Mouse (Mus musculus) NIH3T3 (cell line): ENCODE measurements around the gene Prrg2.
A peak's percentile ranks its signal among the peaks of the same experiment; 100 is the strongest.

ENCODE experiments used
- DNase-seq: peaks from one replicate; pipeline ENCODE4 v3.0.0-alpha.2; 2012; ENCODE audit warnings: low read depth

Gene Prrg2

DNA sequence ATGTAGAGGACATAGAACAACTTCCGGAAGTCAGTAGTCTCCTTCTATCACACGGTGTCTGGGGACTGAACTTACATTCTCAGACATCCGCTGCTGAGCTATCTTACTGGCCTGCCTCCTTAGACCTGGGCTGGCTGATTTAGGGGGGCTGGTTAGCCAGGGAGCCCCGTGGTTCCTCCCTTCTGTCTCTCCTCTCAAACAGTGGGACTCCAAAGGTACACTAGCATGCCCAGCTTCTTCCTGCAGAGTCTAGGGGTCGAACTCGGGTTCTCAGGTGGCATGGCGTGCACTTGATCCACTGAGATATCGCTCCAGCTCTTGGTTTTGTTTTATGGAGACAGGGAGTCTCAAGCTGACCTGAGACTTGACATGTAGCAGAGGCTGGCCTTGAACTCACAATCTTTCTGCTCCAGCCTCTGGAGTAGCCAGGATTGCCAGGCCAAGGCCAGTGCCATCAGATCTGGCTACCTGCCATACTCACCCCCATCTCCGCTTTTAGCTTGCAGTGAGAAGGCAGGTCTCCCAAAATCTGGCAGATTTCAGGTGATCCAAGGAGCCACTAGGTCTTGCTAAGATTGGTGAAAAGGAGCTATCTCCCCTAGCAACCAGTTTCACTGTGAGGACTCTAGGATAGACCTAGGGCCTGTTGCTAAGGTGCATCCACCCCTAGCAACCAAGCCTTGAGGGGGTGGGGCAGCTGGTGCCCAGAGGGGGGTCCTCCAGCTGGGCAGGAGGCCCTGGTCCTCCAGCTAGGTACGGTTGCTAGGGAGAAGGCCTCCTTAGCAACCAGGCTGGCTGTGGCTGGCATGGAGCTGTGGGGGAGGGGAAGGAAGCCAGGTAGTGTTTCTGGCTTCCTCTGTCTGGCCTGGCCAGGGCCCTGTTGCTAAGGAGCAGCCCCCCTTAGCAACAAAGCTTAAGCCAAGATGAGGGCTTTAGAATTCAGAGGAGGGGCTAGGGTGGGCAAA lies 3.6 kb downstream of the Prrg2 start:
- DNase-seq, result no peak

DNA sequence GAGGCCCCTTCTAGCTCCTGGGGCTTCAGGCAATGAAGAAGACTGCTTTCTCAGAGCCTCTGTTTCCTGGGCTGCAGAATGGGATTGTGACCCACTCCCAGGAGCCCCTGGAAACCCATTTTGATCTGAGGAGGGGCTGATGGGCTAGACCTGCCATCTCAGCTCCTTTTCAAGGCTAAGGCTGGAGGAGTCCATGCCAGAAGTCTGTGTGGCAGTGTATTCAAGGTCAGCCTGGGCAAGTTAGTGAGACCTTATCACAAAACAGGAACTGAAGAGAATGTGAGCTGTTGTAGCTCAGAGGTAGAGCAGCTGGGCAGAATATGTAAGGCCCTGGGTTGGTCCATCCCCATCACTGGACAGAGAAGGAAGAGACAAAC lies 5.5 kb downstream of the Prrg2 start:
- no peak for DNase-seq

DNA sequence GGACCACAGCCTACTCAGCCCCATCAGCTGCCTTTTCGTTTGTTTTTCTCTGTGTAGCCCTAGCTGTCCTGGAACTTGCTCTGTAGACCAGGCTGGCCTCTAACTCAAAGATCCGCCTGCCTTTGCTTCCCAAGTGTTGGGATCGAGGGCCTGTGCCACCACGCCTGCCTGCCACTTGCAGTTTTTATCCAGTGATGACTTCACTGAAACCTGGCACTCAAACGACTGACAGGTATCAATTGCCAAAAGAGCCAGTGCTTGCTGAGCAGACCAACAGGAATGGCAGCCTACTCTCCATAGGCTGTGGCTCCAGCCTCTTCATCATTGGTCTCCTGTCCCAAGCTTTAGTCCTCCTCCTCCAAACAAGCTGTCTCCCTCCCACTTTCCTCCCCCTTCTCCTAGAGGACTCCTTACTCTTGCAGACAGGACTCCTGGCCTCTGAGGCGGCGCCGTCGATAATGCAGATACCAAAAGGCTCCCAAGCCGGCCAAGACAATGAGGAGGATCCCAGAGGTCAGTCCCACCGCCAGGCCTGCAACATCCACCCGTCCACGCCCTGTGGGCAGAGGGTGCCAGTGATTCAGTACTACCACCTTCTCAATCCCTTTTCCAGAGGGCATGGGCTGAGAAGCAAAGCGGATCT lies 6.0 kb downstream of the Prrg2 start:
- no peak for DNase-seq

DNA sequence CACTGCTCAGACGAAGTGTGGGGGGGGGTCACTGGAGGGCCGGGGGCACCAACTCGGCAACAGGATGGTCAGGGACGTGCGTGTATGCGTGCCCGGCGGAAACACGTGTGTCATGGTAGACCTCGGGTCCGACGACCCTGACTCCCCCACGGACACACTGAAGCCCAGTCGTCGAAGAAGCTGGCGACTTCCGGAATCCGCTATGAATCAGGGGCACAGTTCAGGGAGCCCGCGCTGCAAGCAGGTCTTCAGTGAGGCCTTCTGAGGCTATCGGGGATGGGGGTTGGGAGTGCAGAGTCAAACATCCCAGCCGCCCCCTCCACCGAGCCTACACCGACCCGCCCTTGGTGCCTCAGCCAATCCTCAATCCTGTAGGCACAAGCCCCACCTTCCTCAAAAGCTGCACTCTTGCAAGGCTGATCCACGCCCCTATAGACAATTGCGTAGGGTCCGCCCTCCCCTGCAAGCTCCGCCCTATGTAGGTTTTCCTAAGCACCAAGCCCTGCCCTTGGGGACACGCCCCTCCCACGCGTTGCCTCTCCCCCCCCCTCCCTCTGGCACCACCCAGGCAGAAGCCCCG lies 8.5 kb downstream of the Prrg2 start:
- DNase-seq, result peak; percentile 97

DNA sequence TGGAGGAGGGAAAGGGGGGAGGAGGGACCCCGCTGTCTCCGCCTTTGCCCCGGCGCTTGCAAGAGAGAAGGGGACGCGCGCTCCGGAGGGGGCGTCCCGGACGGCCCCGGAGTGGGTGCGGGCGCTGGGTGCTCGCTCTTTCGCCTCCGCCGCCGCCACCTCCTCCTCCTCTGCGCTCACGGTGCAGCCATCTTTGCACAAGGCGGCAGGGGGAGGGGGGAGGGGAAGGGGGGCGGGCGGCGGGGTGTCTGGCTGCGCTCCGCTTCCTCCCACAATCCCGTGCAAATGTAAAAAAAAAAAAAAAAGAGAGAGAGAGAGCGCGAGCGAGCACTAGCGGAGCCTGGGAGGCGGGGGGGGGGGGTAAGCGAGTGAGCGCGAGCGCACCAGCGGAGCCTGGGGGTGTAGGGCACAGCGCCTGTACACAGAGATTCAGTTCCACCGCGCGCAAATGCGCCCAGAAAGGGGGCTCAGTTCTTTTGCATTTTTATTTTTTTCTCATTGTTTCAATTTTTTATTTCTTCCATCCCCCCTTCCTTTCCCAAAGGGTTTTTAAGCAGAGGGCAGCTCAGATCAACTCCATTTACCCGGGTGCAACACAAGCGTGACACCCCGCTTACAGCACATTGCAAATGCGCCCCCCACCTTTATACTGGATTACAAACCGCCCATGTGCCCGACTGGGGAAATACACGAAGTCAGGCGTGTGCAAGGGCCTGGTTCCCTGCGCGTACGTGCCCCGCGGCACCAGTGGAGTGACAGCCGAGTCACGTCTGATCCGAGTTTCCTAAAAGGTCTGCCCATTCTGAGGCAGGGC lies 9.2 kb downstream of the Prrg2 start:
- DNase-seq, result peak; percentile 85

DNA sequence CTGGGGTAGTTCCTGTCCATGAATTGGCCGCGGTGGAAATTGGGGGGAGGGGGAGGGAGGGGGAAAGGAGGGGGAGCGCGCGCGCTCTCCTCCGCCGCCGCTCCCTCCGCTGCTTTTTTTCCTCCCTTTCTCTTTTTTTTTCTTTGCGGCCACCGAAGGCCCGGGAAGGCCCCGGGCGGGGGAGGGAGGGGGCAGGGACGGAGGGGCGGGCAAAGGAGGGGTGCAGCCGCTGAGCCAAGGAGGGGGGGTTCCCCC lies 9.7 kb downstream of the Prrg2 start, which contains the start of gene Prr12:
Gene Prr12, minus strand, starts transcription at position 20 of the 255 bp plus-strand sequence.
- DNase-seq, result no peak

DNA sequence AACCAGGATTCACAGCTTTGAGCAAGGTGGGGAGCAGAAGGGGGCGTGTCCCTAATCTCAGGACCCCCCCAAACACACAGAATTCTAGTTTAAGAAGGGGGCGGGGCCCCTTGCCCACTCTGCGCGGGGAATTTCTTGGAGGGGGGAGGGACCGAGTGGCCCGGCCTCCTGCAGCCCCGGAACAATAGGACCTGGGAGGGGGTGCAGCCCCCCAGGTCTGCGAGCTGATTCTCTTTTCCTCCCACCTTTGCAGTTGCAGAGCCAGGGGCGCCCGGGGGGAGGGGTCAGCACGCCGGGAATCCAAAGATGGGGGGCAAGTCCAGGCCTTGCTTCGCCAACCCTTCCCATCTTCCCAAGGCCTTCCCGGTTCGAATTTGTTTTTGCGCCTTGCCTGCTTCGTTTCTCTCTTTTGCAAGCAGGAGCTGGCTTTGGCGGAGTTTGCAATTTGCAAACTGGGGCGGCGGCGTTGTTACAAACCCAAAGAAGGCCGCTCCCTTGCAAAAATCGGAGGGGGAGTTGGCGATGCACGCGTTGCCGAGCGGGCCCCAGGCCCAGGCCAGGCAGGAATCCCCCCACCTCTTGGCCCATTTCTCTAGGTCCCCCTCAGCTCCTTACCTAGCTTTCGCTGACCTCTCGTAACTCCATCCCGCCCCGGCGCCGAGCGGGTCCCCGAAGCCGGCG lies 10.2 kb downstream of the Prrg2 start:
- DNase-seq, result peak; percentile 62

DNA sequence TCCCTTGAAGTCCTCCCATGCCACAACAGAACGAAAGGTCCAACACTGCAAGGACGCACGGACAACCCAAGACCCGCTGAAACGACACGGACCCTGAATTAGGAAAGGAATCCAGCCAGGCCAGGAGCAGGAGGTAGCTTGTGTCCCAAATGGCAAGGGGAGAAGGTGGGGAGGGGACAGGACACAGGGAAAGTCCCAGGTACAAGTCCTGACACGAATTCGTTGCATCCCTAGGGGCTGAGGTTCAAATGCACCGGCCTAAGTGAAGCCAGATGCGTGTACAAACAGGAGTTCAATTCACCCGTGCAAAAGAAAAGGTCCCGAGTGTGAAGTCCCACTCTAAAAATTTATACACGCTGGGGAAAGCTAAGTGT lies 10.9 kb downstream of the Prrg2 start:
- DNase-seq, result no peak

DNA sequence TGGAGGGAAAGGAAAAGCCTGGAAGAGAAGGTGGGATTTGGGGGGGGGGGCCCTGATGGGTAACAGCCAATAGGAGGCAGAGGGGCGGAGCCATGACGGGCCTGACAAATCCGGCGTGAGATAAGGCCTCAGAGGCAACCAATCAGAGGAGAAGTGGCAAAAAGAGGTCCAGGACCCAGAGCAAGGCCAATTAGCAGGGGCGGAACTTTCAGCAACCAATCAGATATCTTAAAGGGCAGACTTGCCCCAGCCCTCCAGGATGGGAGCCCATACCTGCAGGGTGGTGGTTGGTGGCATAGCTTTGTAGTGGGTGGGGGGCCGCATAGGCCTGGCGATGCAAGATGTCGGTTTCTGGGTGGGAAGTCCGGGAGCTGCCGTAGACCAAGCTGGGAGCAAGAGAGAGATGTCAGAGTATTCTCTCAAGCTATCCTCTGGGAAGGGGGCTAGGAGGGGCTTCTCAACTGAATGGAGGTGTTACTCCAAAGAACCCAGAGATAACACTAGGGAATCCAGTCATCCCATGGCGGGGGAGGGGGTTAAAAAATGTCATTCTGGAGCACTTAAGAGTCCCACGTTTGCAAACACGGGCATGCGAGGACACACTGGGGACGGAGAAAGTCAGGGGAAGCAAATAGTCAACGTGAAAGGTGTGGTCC lies 11.4 kb downstream of the Prrg2 start:
- peak; percentile 84 for DNase-seq

DNA sequence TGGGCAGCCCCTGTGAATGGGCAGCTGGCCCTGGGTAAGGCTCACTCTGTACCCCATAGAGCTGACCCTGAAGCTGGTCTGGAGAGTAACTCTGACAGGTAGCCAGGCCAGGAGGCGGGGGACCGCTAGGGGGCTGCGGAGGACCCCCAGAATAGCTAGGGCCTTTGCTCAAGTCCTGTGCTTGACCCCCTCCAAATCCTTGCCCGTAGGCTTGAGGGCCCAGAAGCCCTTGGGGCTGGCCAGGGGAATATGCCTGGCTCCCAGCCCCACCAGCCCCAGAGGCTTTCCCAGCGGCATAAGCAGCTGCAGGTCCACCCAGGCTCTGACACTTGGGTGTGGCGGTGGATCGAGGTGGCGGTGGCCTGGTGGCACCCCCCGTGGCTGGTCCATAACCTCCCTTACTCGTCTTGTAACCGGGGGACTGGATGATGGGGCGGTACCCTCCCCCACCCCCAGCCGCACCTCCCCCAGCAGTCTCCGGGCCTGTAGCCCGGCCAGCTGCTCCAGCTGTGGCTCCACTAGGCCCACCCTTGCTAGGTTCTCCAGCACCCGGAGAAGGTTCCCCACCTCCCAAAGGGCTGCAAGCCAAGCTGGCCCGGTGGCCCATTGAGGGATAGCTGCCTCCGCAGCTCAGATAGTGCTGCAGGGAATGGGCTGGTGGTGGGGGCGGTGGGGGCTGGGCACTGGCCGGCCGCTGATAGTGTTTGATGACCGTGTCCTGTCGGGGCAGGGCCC lies 13.4 kb downstream of the Prrg2 start:
- DNase-seq, result no peak

DNA sequence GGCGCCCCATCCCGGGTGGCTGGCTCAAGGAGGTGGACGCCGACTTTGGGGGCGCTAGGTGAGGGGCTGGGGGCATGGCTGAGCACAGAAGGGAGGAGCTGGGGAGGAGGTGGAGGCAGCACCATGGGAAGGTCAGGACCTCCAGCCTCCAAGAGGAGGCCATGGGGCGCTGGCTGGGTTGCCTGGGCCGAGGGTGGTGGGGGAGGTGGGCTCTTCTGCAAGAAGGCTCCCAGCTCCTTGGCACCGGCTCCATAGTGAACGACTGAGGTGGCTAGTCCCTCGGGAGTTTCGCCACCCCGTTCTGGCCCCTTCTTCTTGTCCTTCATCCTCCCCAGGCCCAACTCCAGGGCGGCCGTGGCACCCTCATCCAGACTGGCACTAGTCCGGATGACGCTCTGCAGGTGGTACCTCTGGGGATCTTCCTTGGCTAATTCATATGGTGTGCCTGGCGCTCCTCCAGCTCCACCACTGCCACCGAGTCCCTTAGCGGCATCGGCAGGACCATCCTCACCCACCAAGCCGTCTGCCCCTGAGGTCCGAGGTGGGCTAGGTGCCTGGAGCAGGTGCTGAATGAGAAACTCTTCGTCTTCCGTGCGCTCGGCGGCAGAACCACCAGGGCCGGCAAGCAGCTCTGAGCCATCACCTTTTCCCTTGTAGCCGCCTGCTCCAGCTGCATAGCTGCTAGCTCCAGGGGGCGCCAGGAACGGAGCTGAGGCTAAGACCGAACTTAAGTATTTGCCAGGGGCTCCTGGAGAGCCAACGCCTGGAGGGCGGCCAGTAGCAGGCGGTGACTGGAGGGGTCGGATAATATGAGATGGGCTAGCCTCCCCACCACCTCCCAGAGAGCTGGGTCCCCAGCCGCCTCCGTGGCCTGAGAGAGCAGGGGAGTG lies 14.2 kb downstream of the Prrg2 start:
- peak; percentile 26 for DNase-seq

DNA sequence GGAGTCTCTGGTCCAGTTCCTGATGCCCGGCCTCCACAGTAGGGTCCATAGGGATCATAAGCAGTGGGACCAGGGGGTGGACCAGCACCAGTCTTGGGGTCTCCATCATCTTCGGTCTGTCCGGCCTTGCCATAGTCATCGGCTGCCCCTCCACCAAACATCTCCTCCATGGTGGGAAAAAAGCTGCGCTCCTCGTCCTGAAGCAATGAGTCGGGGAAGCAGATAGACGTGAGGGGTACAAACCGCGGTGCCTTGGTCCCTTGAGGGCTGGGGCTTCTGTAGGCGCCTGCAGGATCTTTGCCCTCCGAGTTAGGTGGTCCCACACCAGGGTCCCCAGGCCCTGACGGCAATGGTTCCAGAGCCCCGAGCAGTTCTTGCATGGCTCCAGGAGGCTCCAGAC lies 15.0 kb downstream of the Prrg2 start:
- no peak for DNase-seq

DNA sequence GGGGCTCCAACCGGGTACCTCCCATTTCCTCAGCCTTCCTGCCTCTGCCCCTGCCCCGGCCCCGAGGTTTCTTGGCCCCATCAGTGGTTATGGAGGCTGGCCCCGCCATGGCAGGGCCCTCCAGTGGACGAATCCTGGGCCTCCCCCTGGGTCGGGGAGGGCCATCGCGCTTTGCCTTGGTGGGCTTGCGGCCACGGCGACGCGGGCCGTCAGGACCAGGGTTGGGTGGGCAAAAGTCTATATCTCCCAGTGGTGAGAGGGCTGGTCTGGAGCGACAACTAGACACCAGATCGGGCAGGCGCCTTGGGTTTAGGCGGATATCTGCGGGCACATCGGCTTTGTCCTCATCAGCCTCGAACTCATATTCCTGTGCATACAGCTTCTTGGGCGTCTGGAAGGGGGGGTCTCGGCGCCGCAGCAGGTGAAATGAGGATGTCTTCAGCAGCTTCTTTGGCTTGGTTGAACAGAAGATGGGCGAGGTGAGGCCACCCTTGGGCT lies 15.6 kb downstream of the Prrg2 start:
- DNase-seq, result no peak

DNA sequence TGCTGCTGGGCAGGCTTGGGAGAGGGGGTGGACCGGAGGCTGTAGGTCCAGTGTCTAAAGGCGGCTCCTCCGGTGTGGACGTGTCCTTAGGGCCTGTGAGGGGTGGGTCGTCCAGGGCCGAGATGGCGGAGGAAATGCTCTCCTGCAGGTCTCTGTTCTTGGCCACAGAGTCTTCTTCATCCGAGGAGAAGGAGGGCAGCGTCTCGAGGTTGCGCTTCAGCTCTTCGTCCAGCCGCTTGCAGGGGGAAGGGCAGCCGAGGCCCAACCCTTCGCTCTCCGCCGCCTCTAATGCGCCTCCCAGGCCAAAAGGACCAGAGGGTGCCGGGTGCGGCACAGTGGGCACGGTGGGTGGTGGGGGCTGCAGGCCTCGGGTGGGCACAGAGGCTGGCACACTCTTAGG lies 16.7 kb downstream of the Prrg2 start:
- DNase-seq, result no peak

DNA sequence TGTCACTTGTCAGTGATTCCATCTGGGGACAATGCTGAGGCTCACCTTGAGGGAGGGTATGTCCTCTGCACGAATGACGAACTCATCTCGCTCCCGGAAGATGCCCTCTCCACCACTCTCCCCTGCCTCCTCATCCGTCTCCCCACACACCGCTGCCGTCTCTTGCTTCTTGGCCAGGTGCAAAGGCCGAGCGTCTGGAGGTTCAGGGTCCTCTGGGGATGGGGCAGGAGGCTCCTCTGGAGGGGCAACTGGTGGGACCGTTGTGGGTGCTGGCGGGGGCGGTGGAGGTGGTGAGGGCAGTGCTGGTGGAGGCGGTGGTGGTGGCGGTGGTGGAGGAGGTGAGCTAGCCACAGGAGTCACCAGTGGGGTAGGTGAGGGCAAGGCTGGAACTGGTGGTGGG lies 19.2 kb downstream of the Prrg2 start:
- DNase-seq, result no peak

DNA sequence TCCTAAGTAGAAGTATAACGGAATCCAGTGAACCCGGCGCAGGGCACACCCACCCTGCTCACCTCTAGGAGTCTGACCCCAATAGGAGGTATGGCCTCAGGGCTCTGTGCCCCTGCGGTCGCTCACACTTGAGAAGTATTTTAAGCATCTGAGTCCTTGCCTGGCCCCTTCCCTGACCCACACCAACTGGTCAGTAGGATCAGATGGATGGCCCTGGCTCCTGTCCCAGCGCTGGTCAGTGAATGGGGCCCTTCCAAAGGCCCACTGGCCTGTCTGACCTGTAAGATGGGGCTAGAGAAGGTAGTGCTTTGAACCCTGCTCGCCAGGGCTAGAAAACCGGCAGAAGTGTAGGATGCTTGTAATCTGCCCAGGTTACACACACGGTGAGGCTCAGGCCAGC lies 21.6 kb downstream of the Prrg2 start:
- no peak for DNase-seq

DNA sequence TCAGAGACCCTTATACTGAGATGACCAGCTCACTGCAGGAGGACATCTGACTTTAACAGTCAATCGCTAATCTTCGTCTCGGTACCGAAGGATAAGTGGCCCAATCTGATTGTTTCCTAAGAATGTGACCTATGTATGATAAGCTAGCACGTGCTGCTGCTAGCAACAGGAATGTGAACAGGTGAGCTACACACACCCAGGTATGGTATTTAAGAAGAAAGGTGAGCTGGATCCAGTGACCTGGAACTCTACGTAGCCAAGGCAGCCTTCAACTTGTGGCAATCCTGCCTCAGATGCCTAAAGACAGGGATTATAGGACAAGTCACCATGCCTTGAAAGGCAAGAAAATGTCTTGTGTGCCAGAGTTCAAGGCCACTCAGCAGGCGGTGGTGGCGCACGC lies 24.1 kb downstream of the Prrg2 start:
- no peak for DNase-seq

DNA sequence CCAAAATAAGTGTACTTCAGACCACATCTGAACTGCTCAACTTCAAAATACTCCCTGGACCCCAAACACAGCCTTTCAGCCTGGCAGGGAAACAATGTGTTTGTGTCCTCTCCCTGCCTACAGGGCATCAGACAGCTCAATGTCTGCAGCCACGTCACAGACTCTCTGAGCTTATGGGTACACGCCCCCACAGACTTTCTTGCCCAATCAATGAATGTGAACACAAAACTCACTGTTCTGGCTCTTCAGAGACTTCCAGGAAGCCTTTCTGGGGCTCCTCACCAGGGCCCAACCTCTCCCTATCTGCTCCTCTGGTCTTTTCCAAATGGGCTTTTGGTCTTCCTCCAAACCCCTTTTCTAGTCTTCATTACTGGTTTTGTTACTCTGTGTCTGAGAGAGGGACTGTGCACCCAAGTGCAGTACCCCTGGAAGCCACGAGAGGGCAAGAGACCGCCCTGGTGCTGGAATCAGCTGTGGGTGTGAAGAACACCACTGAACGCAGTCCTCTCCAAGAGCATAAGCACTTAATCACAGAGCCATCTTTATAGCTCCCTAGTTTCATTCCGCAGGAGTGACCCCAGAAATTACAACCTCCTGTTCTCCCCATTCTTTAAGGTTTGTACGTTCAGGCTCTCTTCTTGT lies 24.6 kb downstream of the Prrg2 start:
- DNase-seq, result peak; percentile 76

DNA sequence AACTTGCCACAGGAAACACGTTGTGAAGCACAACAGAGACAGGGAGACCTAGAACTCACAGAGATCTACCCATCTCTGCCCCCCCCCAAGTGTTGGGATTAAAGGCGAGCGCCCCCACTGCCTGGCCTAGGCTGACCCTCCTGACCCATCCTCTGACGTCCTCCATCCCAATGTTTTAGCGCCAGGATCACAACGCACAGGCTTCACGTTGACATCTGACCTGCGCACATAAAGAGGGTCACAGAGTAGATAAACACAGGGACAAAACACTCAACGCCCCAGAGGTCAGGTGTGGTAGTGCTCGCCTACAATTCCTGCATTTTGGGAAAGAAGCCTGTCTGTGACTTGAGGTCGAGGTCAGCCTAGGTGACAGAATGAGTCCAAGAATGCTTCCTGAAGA lies 25.8 kb downstream of the Prrg2 start:
- no peak for DNase-seq
